Comparison of ENCODE assay signal across 21 mouse cellular contexts in the genomic region with DNA sequence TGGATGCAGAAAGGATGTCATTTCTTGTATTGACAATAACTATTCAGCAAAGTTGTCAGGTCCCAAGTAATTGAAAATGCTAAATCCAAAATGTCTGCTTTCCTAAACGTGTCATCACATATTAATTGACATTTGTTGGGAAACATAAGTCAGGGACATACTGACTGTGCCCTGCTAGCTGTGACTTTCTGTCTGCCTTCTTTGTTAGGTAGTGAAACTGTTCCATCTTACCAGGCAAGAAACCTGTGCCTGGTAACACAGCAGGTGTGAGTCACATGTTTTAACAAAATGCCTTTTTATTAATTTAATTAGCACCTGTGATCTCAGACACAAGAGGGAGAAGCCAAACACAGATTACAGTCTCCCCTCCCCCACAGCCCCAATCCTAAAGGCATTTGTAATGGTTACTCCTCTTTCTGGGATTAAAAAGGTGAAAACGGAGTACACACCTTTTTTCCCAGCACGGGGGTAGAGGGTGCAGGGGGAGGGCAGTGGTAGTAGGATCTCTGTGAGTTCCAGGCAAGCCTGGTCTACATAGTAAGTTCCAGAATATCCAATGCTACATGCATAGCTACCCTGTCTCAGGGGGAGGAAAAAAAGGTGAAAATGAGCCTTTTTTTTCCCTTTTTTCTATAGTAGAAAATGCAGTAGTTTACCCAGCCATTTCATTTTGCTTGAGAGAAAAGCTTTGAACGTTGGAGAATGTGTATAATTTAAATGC. TPM values are rescaled to one million over a fixed set of nuclear protein-coding genes. Genes with fewer than 3 reads are reported as not detected.
DNase-seq lines count a peak whose midpoint lies in the region; ATAC-seq and TF ChIP-seq lines count a peak whose summit lies in the region.
"Had no signal": no experiment of that assay in that cellular context is flagged by ENCODE, and none has a peak within 500 bp of the region (broad histone marks: within the 10 kb centered on the region; RNA-seq: fewer than 3 reads in every experiment).

No protein-coding gene starts in this region.

- no peaks in the 10 kb centered on the region for H3K9me3 ChIP-seq in forebrain, embryonic 13.5 days (replicated peaks)
- H3K9me3 ChIP-seq in forebrain, embryonic 11.5 days (ENCODE audit: control insufficient read depth, low read length): no peaks in the 10 kb centered on the region
- no peaks in the 10 kb centered on the region for H3K9me3 ChIP-seq in hindbrain, postnatal 0 days (ENCODE audit: low read length)
- H3K9me3 ChIP-seq in hindbrain, embryonic 10.5 days: no peaks in the 10 kb centered on the region
- H3K9me3 ChIP-seq in forebrain, embryonic 16.5 days (ENCODE audit: control insufficient read depth, low read length): no peaks in the 10 kb centered on the region
- H3K9me3 ChIP-seq: hindbrain, embryonic 13.5 days had no signal

- WGBS in forebrain, embryonic 13.5 days: 30% methylated on average over 4 of the region's 4 CpGs
- 42% methylated on average over 4 of the region's 4 CpGs for WGBS in forebrain, embryonic 11.5 days
- WGBS in hindbrain, postnatal 0 days: 35% methylated on average over 4 of the region's 4 CpGs
- 46% methylated on average over 4 of the region's 4 CpGs for WGBS in hindbrain, embryonic 10.5 days
- WGBS in forebrain, embryonic 16.5 days: 30% methylated on average over 4 of the region's 4 CpGs

- ATAC-seq in forebrain, embryonic 13.5 days: peak; percentile 85
- no peak; the same call in 1 of the 2 replicates for ATAC-seq in forebrain, embryonic 11.5 days (replicated peaks; ENCODE audit: low FRiP score)
- ATAC-seq in hindbrain, postnatal 0 days: no peak
- ATAC-seq in forebrain, embryonic 16.5 days: peak; percentile 92
- ATAC-seq: CD4-positive, CD25-positive, alpha-beta regulatory T cell, adult 4 months; hindbrain, embryonic 16.5 days; inflammation-experienced regulatory T-cells, adult 6 months; intestine, embryonic 16.5 days had no signal

- no peak for DNase-seq in forebrain, embryonic 11.5 days (ENCODE audit: low spot score)
- DNase-seq in hindbrain, postnatal 0 days (ENCODE audit: low spot score): peak; percentile 19
- DNase-seq in hindbrain, embryonic 10.5 days (ENCODE audit: low spot score): no peak
- no peak for DNase-seq in gastrocnemius, adult 2 months
- DNase-seq: adrenal gland, adult 2 months; adrenal gland, postnatal 14 days; cerebellum, adult 18-20 months; cerebellum, adult 9-10 months; gastrocnemius, postnatal 10 days; gastrocnemius, postnatal 36 days; heart, adult 2 months; kidney, adult 18-20 months; kidney, adult 9 months had no signal

- TF ChIP-seq CTCF in hindbrain, postnatal 0 days (IDR thresholded peaks at IDR 0.05; ENCODE audit: low read depth): no peak
- TF ChIP-seq CTCF in gastrocnemius, adult 2 months (IDR thresholded peaks at IDR 0.05): no peak

- H3K9ac ChIP-seq in forebrain, embryonic 13.5 days: no peak overlapping the region
- H3K9ac ChIP-seq in forebrain, embryonic 11.5 days (ENCODE audit: low read length): no peak overlapping the region
- no peak overlapping the region for H3K9ac ChIP-seq in hindbrain, postnatal 0 days (replicated peaks; ENCODE audit: low read length)
- H3K9ac ChIP-seq in forebrain, embryonic 16.5 days (replicated peaks; ENCODE audit: low read depth, low read length): no peak overlapping the region
- H3K9ac ChIP-seq: hindbrain, embryonic 13.5 days had no signal

- H3K36me3 ChIP-seq in forebrain, embryonic 13.5 days (ENCODE audit: poor library complexity, severe bottlenecking): no peaks in the 10 kb centered on the region
- no peaks in the 10 kb centered on the region for H3K36me3 ChIP-seq in forebrain, embryonic 11.5 days (ENCODE audit: control insufficient read depth, insufficient read depth, low read length)
- H3K36me3 ChIP-seq in hindbrain, postnatal 0 days (ENCODE audit: insufficient read depth, low read length): no peaks in the 10 kb centered on the region
- no peaks in the 10 kb centered on the region for H3K36me3 ChIP-seq in hindbrain, embryonic 10.5 days
- H3K36me3 ChIP-seq in forebrain, embryonic 16.5 days (ENCODE audit: control insufficient read depth, insufficient read depth): no peaks in the 10 kb centered on the region
- H3K36me3 ChIP-seq: hindbrain, embryonic 13.5 days had no signal

- H3K4me3 ChIP-seq in forebrain, embryonic 13.5 days: no peak overlapping the region
- H3K4me3 ChIP-seq in forebrain, embryonic 11.5 days (ENCODE audit: low read depth, low read length): no peak overlapping the region
- H3K4me3 ChIP-seq in hindbrain, postnatal 0 days (ENCODE audit: low read length): no peak overlapping the region
- no peak overlapping the region for H3K4me3 ChIP-seq in hindbrain, embryonic 10.5 days
- H3K4me3 ChIP-seq in forebrain, embryonic 16.5 days (replicated peaks; ENCODE audit: low read length): no peak overlapping the region
- no peak overlapping the region for H3K4me3 ChIP-seq in gastrocnemius, adult 2 months
- H3K4me3 ChIP-seq: heart, adult 2 months; hindbrain, embryonic 13.5 days had no signal

- H3K4me1 ChIP-seq in forebrain, embryonic 13.5 days: 0 out of 2 replicates have a peak, but pooled peaks cover 4% of the 10 kb centered on the region
- no peaks in the 10 kb centered on the region for H3K4me1 ChIP-seq in forebrain, embryonic 11.5 days (replicated peaks; ENCODE audit: control insufficient read depth, insufficient read depth, low read length)
- H3K4me1 ChIP-seq in hindbrain, postnatal 0 days (ENCODE audit: insufficient read depth, low read length): no peaks in the 10 kb centered on the region
- H3K4me1 ChIP-seq in hindbrain, embryonic 10.5 days (replicated peaks): no peaks in the 10 kb centered on the region
- peaks cover 5% of the 10 kb centered on the region for H3K4me1 ChIP-seq in forebrain, embryonic 16.5 days (replicated peaks; ENCODE audit: control insufficient read depth, insufficient read depth, low read length)
- H3K4me1 ChIP-seq: hindbrain, embryonic 13.5 days had no signal

- intact Hi-C loops in gastrocnemius, adult 2 months (cut with DNase I): no loop called here

- no peak overlapping the region for H3K4me2 ChIP-seq in forebrain, embryonic 13.5 days
- H3K4me2 ChIP-seq in forebrain, embryonic 11.5 days (ENCODE audit: low read depth, low read length, severe bottlenecking): no peak overlapping the region
- H3K4me2 ChIP-seq in hindbrain, postnatal 0 days (ENCODE audit: low read depth, low read length): no peak overlapping the region
- H3K4me2 ChIP-seq in forebrain, embryonic 16.5 days (ENCODE audit: low read length): no peak overlapping the region
- H3K4me2 ChIP-seq: heart, embryonic 11.5 days; hindbrain, embryonic 13.5 days had no signal

- H3K27me3 ChIP-seq in forebrain, embryonic 13.5 days: no peaks in the 10 kb centered on the region
- no peaks in the 10 kb centered on the region for H3K27me3 ChIP-seq in forebrain, embryonic 11.5 days (ENCODE audit: control insufficient read depth, insufficient read depth, low read length)
- no peaks in the 10 kb centered on the region for H3K27me3 ChIP-seq in hindbrain, postnatal 0 days (ENCODE audit: insufficient read depth, low read length)
- no peaks in the 10 kb centered on the region for H3K27me3 ChIP-seq in hindbrain, embryonic 10.5 days (ENCODE audit: insufficient read depth, poor library complexity, severe bottlenecking)
- no peaks in the 10 kb centered on the region for H3K27me3 ChIP-seq in forebrain, embryonic 16.5 days (replicated peaks; ENCODE audit: control insufficient read depth, insufficient read depth, low read length)
- H3K27me3 ChIP-seq: hindbrain, embryonic 13.5 days had no signal

- peak overlapping the region; percentile 45; the same call in 1 of the 2 replicates for H3K27ac ChIP-seq in forebrain, embryonic 13.5 days
- no peak overlapping the region for H3K27ac ChIP-seq in forebrain, embryonic 11.5 days (ENCODE audit: low read depth, low read length)
- H3K27ac ChIP-seq in hindbrain, postnatal 0 days: no peak overlapping the region
- no peak overlapping the region for H3K27ac ChIP-seq in hindbrain, embryonic 10.5 days
- peak overlapping the region; percentile 44; the same call in 1 of the 2 replicates for H3K27ac ChIP-seq in forebrain, embryonic 16.5 days (ENCODE audit: low read length)
- H3K27ac ChIP-seq in gastrocnemius, adult 2 months: no peak overlapping the region
- H3K27ac ChIP-seq: heart, adult 2 months; hindbrain, embryonic 13.5 days had no signal

RNA-seq across cellular contexts. Expression of a gene that starts 40.2 kb away (rescaled TPM):
- 179 TPM in 2 replicates for polyA plus RNA-seq in forebrain, embryonic 13.5 days (2015; fragmentation: Nextera tagmentation; extraction: Ambion mirVana)
- polyA plus RNA-seq in forebrain, embryonic 11.5 days (2014; fragmentation: Nextera tagmentation; extraction: Ambion mirVana): 221 and 234 TPM in 2 replicates
- 83.3 and 93.3 TPM in 2 replicates for total RNA-seq in hindbrain, postnatal 0 days (2014; rRNA removed)
- 111 TPM in 2 replicates for polyA plus RNA-seq in hindbrain, postnatal 0 days (2015; fragmentation: Nextera tagmentation; extraction: Ambion mirVana)
- 136 and 196 TPM in 2 replicates for polyA plus RNA-seq in hindbrain, embryonic 10.5 days (2016; fragmentation: Nextera tagmentation; extraction: Ambion mirVana)
- 168 and 188 TPM in 2 replicates for polyA plus RNA-seq in forebrain, embryonic 16.5 days (2015; fragmentation: Nextera tagmentation; extraction: Ambion mirVana)
- 10 to 100 TPM; 70.4 to 70.9 TPM for total RNA-seq in gastrocnemius, adult 2 months (2021)

Comparison
In these comparisons a context has a peak if more than half of its experiments do, and no peak if none do; other contexts are left out.
1. ATAC-seq: peak in forebrain, embryonic 13.5 days (single experiment) and forebrain, embryonic 16.5 days (single experiment); none in forebrain, embryonic 11.5 days (single experiment) and hindbrain, postnatal 0 days (single experiment).
2. H3K27ac ChIP-seq: peak in forebrain, embryonic 13.5 days (single experiment) and forebrain, embryonic 16.5 days (single experiment); none in forebrain, embryonic 11.5 days (single experiment), hindbrain, postnatal 0 days (single experiment), hindbrain, embryonic 10.5 days (single experiment) and gastrocnemius, adult 2 months (single experiment).